Mouse (Mus musculus): ENCODE results near the gene Tnpo3.

DNA sequence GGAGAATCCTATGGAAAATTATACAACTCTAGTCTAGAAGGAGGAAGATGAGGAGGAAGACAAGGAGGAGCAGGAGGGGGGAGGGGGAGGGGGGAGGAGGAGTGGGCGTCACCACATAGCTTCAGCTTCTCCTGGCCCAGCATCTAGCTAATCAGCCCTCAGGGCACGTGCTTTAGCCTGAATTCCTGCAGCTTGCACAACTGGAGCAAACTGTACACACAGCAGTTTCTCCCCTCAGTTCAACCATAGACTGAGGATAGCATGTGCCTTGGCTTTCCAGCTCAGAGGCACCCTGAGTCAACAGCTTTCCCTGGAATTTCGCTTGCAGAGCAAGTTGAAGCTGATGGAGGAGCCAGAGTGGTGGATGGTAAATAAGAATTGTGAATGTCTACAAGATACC is 10.5 kb upstream of the Tnpo3 start:
- TF ChIP-seq MAFK (IDR thresholded peaks at IDR 0.05; ENCODE audit: borderline replicate concordance, low read depth, low read length) (no peak), CTCF (IDR thresholded peaks at IDR 0.05 in 2 of 3, conservative IDR thresholded peaks at IDR 0.05 in 1 of 3; ENCODE audit: control insufficient read depth in 1 of 3, insufficient read depth in 1 of 3, low read depth in 2 of 3, low read length in 3 of 3, poor library complexity in 1 of 3, severe bottlenecking in 1 of 3) (no peak), POLR2A (IDR thresholded peaks at IDR 0.05; ENCODE audit: control insufficient read depth in 1 of 2, insufficient read depth in 1 of 2, low read depth in 1 of 2, low read length in 2 of 2, poor library complexity in 1 of 2) (no peak), MEF2A (IDR thresholded peaks at IDR 0.05; ENCODE audit: extremely low read depth, insufficient replicate concordance, low read depth, low read length, poor library complexity, severe bottlenecking) (no peak), UBTF (IDR thresholded peaks at IDR 0.05; ENCODE audit: borderline replicate concordance, insufficient read depth, low read depth, low read length) (no peak), SIN3A (IDR thresholded peaks at IDR 0.05; ENCODE audit: low read length) (no peak)

Measured in MEL (cell line).